Mouse (Mus musculus) common myeloid progenitor, adult 5-6 weeks (primary cell): ENCODE measurements at regions not wholly inside any gene's neighbourhood (a gene's known extent, or its start where the extent isn't known, plus 50 kb on each side); places are given as distances from the start of the nearest gene placed in this dataset.
"Not testable (repeated sequence)": the region's sequence is repeated elsewhere in the genome, so short reads cannot be mapped to it uniquely, and the experiment has no call there.

Experiments used
- ATAC-seq: replicated peaks from 2 replicates; pipeline ENCODE4 v1.8.0; 2016; ENCODE audit warnings: low read depth, mild to moderate bottlenecking, moderate TSS enrichment, inconsistent platforms; ENCODE audit not compliant: poor library complexity, severe bottlenecking

- no peak for ATAC-seq
Observed at GRCm38 (mm10) chr3:113105979-113106378, 152.7 kb downstream of the Amy2a5 start.

- not testable (repeated sequence) for ATAC-seq
Observed at GRCm38 (mm10) chr3:113090850-113091249, 167.8 kb downstream of the Amy2a5 start.

GRCm38 (mm10) chr3:113080704-113081103 is 177.9 kb downstream of the Amy2a5 start:
- ATAC-seq = peak; percentile 82
